Mouse (Mus musculus): ENCODE measurements around the gene Ctsh. TPM values are rescaled to one million over a fixed set of nuclear protein-coding genes. Genes with fewer than 3 reads are reported as not detected.

Gene Ctsh
- polyA plus RNA-seq, 1 experiment: 176 TPM

- Histone ChIP-seq H3K27ac (ENCODE audit: insufficient read depth, low read depth, low read length) (peak overlapping the region; percentile 86), H3K27me3 (replicated peaks; ENCODE audit: control insufficient read depth, insufficient read depth, low read length) (no peaks in the 10 kb centered on the region), H3K4me1 (ENCODE audit: control insufficient read depth, insufficient read depth, low read length) (peaks cover 20% of the 10 kb centered on the region), H3K4me3 (ENCODE audit: insufficient read depth, low read depth, low read length) (no peak overlapping the region), H3K36me3 (ENCODE audit: control insufficient read depth, insufficient read depth, low read length) (no peaks in the 10 kb centered on the region; the same call in 1 of the 2 replicates)
- no peak for TF ChIP-seq CTCF (conservative IDR thresholded peaks at IDR 0.05; ENCODE audit: insufficient read depth, insufficient read length, low read depth, low read length)
- no peak for TF ChIP-seq POLR2A (IDR thresholded peaks at IDR 0.05; ENCODE audit: low read depth, low read length)
- DNase-seq: peak; percentile 22
Measured at GRCm38 (mm10) chr9:90108272-90108671, 54.3 kb downstream of the Ctsh start.

DNA sequence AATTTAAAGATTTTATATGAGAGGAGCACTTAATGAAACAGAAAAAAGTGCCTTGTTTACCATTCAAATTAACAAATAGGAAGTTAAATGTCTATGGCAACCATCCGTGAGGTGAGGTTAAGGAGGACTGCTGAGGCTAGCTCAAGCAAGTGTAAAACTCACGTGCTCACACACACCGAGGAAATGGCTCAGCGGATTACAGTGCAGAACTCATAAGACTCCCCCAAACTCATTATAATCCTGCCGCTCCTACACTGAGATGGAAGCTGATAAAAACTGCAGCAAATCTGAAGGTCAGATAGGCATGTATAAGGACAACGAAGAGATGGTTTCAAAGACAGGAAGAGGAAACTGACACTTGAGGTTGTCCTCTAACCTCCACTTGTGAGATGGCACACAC, 55.4 kb downstream of the Ctsh start:
- TF ChIP-seq POLR2A (IDR thresholded peaks at IDR 0.05; ENCODE audit: low read depth, low read length) (no peak), CTCF (conservative IDR thresholded peaks at IDR 0.05; ENCODE audit: insufficient read depth, insufficient read length, low read depth, low read length) (no peak)
- 15% methylated on average over 6 of the region's 6 CpGs for WGBS
- Histone ChIP-seq H3K36me3 (ENCODE audit: control insufficient read depth, insufficient read depth, low read length) (no peaks in the 10 kb centered on the region; the same call in 1 of the 2 replicates), H3K4me3 (ENCODE audit: insufficient read depth, low read depth, low read length) (no peak overlapping the region), H3K27ac (ENCODE audit: insufficient read depth, low read depth, low read length) (peak overlapping the region; percentile 8; the same call in 1 of the 2 replicates), H3K27me3 (replicated peaks; ENCODE audit: control insufficient read depth, insufficient read depth, low read length) (no peaks in the 10 kb centered on the region), H3K4me1 (ENCODE audit: control insufficient read depth, insufficient read depth, low read length) (peaks cover 20% of the 10 kb centered on the region)
- DNase-seq: no peak

- Histone ChIP-seq H3K4me1 (ENCODE audit: control insufficient read depth, insufficient read depth, low read length) (peaks cover 23% of the 10 kb centered on the region), H3K36me3 (ENCODE audit: control insufficient read depth, insufficient read depth, low read length) (no peaks in the 10 kb centered on the region; the same call in 1 of the 2 replicates), H3K27ac (ENCODE audit: insufficient read depth, low read depth, low read length) (peak overlapping the region; percentile 99), H3K4me3 (ENCODE audit: insufficient read depth, low read depth, low read length) (peak overlapping the region; percentile 92), H3K27me3 (replicated peaks; ENCODE audit: control insufficient read depth, insufficient read depth, low read length) (no peaks in the 10 kb centered on the region)
- TF ChIP-seq POLR2A (IDR thresholded peaks at IDR 0.05; ENCODE audit: low read depth, low read length) (no peak), CTCF (conservative IDR thresholded peaks at IDR 0.05; ENCODE audit: insufficient read depth, insufficient read length, low read depth, low read length) (no peak)
- no peak for DNase-seq
- WGBS: 1% methylated on average over 13 of the region's 13 CpGs
Measured at GRCm38 (mm10) chr9:90113151-90113550, 59.2 kb downstream of the Ctsh start.

DNA sequence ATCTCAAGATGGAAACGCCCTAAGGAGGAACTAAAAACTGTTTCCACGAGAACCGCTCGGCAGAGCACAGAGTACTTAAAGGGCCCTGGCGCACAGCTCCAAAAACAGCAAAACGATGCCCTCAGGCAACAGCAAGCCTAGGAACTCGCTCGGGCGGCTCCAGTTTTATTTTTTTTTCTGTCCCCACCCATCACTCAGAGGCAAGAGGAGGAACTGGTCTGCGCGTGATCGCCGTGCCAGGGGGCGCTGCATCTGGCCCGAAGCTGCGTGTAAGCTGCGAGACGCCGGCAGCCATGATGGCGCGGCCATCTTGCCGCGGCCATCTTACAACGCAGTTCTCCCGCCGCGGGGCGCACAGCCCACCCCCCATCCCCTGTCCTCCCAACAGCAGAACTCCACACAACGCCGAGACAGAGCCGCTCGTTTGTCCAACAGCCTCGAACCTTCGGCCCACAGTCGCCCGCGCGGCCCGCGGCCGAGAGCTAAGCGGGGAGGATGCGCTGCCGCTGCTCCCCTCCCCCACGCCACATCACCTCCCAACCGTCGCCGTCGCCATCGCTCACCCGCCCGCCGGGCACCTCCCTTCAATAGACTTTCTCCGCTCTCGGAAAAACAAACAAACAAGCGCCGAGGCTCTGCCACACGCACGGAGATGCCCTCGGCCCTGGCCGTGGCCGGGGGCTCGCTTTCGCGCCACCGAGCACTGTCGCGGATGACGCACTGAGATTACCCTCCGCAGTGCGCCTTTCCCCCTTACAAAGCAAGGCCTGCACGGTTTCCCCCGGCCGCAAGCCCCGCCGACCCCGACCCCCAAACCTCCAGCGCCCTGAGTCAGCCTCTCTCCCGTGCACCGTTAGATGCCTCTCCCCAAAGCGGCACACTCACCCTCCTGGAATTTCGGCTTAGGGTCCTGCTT, 60.0 kb downstream of the Ctsh start:
- TF ChIP-seq CTCF (conservative IDR thresholded peaks at IDR 0.05; ENCODE audit: insufficient read depth, insufficient read length, low read depth, low read length) (peak; percentile 52), POLR2A (IDR thresholded peaks at IDR 0.05; ENCODE audit: low read depth, low read length) (no peak)
- Histone ChIP-seq H3K27me3 (replicated peaks; ENCODE audit: control insufficient read depth, insufficient read depth, low read length) (no peaks in the 10 kb centered on the region), H3K36me3 (ENCODE audit: control insufficient read depth, insufficient read depth, low read length) (no peaks in the 10 kb centered on the region), H3K4me3 (ENCODE audit: insufficient read depth, low read depth, low read length) (peak overlapping the region; percentile 92), H3K4me1 (ENCODE audit: control insufficient read depth, insufficient read depth, low read length) (peaks cover 20% of the 10 kb centered on the region), H3K27ac (ENCODE audit: insufficient read depth, low read depth, low read length) (peak overlapping the region; percentile 99)
- under 1% methylated on average over 81 of the region's 82 CpGs for WGBS
- DNase-seq: peak; percentile 96

- DNase-seq: peak; percentile 98
- WGBS: under 1% methylated on average over 39 of the region's 40 CpGs
- peaks cover 17% of the 10 kb centered on the region; the same call in 1 of the 2 replicates for H3K4me1 ChIP-seq (ENCODE audit: control insufficient read depth, insufficient read depth, low read length)
- peak within 1 kb of the TSS; percentile 92 for H3K4me3 ChIP-seq (ENCODE audit: insufficient read depth, low read depth, low read length)
- H3K36me3 ChIP-seq (ENCODE audit: control insufficient read depth, insufficient read depth, low read length): no peaks in the 10 kb centered on the region
- H3K27me3 ChIP-seq (replicated peaks; ENCODE audit: control insufficient read depth, insufficient read depth, low read length): no peaks in the 10 kb centered on the region
- TF ChIP-seq CTCF (conservative IDR thresholded peaks at IDR 0.05; ENCODE audit: insufficient read depth, insufficient read length, low read depth, low read length): no peak
- H3K27ac ChIP-seq (ENCODE audit: insufficient read depth, low read depth, low read length): peak within 1 kb of the TSS; percentile 99
Measured at GRCm38 (mm10) chr9:90114567-90115307, 60.8 kb downstream of the Ctsh start, which contains the start of gene Morf4l1. Gene Morf4l1, minus strand, starts transcription at chr9:90114774.

DNA sequence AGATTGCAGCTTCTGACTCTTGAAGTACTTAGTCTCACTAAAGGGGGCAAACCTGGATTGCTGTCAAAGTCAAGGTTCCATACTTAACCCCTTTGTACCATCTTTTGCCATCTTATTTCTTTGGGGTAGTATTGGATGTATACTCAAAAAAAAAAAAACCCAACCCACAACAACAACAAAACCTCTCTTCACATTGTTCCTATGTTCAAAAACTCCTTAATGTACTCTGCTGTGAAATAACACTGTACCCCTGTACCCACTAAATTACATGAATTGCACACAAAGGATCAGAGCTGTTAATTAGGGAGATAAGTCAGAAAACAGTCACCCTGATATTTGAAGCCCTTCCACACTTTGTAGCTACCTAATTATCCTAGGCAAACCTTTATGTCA, 61.4 kb downstream of the Ctsh start:
- no peak for TF ChIP-seq POLR2A (IDR thresholded peaks at IDR 0.05; ENCODE audit: low read depth, low read length)
- no peak for TF ChIP-seq CTCF (conservative IDR thresholded peaks at IDR 0.05; ENCODE audit: insufficient read depth, insufficient read length, low read depth, low read length)
- peak overlapping the region; percentile 92; the same call in 1 of the 2 replicates for H3K4me3 ChIP-seq (ENCODE audit: insufficient read depth, low read depth, low read length)

DNA sequence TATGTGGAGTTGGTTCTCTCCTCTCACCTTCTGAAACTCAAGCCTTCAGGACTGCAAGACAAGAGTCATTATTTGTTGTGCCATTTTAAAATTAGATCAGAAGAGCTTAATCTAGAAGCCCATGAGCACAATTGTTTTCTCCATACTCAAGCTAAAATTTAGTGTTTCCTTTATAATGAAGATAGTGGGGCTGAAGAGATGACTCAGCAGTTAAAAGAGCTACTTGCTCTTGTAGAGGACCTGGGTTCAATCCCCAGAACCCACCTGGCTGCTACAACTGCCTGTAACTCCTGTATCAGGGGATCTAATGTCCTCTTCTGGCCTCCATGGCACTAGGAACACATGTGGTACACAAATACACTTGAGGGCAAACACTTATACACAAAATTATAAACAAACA, 63.3 kb downstream of the Ctsh start:
- Histone ChIP-seq H3K36me3 (ENCODE audit: control insufficient read depth, insufficient read depth, low read length) (no peaks in the 10 kb centered on the region), H3K27me3 (replicated peaks; ENCODE audit: control insufficient read depth, insufficient read depth, low read length) (no peaks in the 10 kb centered on the region), H3K27ac (ENCODE audit: insufficient read depth, low read depth, low read length) (no peak overlapping the region), H3K4me1 (ENCODE audit: control insufficient read depth, insufficient read depth, low read length) (peaks cover 7% of the 10 kb centered on the region; the same call in 1 of the 2 replicates), H3K4me3 (ENCODE audit: insufficient read depth, low read depth, low read length) (no peak overlapping the region)
- DNase-seq: no peak
- no peak for TF ChIP-seq CTCF (conservative IDR thresholded peaks at IDR 0.05; ENCODE audit: insufficient read depth, insufficient read length, low read depth, low read length)
- TF ChIP-seq POLR2A (IDR thresholded peaks at IDR 0.05; ENCODE audit: low read depth, low read length): no peak

More for the DNA sequence above, 61.4 kb downstream of the Ctsh start:
- Histone ChIP-seq H3K27me3 (replicated peaks; ENCODE audit: control insufficient read depth, insufficient read depth, low read length) (no peaks in the 10 kb centered on the region), H3K4me1 (ENCODE audit: control insufficient read depth, insufficient read depth, low read length) (peaks cover 12% of the 10 kb centered on the region; the same call in 1 of the 2 replicates), H3K36me3 (ENCODE audit: control insufficient read depth, insufficient read depth, low read length) (no peaks in the 10 kb centered on the region), H3K27ac (ENCODE audit: insufficient read depth, low read depth, low read length) (no peak overlapping the region)
- no peak for DNase-seq

Measured in kidney, adult 2 months (tissue).